Mouse (Mus musculus) inflammation-experienced regulatory T-cells, adult 6 months (primary cell): ENCODE data around the gene Rapsn. TPM values are rescaled to one million over a fixed set of nuclear protein-coding genes. Genes with fewer than 3 reads are reported as not detected.

Source experiments
- ATAC-seq: one replicate; pipeline ENCODE4 v1.8.0; 2017
- polyA plus RNA-seq, 3 experiments: library from polyadenylated mRNA; unstranded; fragments of 100-300 nt; shearing (Covaris generic); gene quantifications; one replicate each; pipeline ENCODE4 v1.2.1; 2017

The Rapsn gene
- polyA plus RNA-seq, 3 experiments from 2014 or later: 2.0 to 4.7 (median 4.6) TPM

GRCm38 (mm10) chr2:91080784-91081513 lies 45.5 kb downstream of the Rapsn start:
- peak; percentile 76 for ATAC-seq

GRCm38 (mm10) chr2:91081775-91082695 lies 46.6 kb downstream of the Rapsn start, which contains the start of gene Spi1:
Spi1 (plus strand) TSS chr2:91082390.
- ATAC-seq: no peak

DNA sequence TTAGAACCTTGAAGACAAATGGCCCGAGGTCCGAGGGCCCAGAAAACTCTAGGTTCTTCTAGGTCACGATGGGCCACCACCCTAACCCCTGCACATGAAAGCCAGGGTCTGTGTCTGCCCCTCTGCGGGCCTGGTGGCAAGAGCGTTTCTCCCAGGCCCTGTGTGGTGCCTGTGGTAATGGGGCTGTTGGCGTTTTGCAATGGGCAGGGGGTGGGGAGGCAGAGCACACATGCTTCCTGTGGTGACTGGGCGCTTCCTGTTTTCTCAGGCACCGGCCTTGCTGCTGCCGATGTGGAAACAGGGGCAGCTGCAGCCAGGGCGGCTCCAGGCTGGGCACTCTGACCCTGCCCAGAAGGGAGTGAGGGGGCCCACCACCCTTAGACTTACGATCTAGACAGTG lies 47.4 kb downstream of the Rapsn start:
- peak; percentile 78 for ATAC-seq

DNA sequence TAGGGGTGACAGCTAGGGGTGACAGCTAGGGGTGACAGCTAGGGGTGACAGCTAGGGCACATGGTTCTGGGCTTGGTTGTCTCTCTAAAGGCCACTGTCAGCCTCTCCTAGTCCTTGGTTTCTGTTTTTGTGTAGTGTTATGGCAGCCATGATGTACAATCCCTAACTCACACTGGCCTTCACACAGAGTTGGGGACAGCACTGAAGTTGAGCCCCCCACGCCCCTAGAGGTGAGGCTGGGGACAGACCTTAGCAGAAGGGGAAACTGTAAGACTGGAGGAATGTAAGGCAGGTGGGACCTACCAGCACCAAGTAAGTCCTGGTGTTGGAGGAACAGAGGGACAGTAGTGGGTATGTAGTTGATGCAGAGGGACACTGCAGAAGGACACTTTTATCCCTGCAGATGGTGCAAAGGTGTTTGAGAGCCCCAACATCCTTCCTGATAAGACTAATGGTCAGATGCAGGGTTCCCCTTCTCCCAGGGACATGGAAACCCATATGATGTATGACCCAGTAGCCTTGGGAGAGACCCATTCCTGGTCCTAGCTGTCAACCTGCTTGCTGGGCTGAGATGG lies 48.0 kb downstream of the Rapsn start:
- ATAC-seq: no peak

DNA sequence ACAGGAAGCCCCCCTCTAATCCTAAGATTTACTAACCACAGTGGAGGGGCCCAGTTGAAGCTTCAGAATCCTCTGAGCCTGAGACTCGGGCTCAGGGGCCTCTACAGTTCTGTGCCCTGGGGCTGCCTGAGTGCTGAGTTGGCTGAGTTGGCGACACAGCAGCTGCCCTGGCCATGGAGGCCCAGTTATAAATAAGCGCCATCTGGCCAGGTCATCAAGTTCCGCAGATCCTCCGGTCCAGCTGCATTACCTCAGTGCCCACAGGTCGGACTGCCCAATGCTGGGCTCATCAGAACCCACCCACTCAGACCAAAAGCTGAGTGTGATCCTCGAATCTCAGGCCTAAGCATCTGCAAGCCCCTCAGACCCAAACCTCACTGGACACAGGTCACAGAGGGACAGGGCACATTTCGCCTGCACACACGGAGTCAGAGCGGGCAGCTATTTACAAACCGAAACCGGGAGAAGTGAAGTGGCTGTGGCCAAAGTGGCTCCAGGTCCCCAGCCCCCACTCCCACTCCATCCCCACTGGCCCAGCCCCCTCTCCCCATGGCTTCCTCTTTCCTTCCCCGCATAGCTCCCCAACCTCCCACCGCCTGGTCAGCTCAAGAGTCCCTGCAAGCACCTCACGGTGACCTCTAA lies 48.9 kb downstream of the Rapsn start:
- no peak for ATAC-seq

DNA sequence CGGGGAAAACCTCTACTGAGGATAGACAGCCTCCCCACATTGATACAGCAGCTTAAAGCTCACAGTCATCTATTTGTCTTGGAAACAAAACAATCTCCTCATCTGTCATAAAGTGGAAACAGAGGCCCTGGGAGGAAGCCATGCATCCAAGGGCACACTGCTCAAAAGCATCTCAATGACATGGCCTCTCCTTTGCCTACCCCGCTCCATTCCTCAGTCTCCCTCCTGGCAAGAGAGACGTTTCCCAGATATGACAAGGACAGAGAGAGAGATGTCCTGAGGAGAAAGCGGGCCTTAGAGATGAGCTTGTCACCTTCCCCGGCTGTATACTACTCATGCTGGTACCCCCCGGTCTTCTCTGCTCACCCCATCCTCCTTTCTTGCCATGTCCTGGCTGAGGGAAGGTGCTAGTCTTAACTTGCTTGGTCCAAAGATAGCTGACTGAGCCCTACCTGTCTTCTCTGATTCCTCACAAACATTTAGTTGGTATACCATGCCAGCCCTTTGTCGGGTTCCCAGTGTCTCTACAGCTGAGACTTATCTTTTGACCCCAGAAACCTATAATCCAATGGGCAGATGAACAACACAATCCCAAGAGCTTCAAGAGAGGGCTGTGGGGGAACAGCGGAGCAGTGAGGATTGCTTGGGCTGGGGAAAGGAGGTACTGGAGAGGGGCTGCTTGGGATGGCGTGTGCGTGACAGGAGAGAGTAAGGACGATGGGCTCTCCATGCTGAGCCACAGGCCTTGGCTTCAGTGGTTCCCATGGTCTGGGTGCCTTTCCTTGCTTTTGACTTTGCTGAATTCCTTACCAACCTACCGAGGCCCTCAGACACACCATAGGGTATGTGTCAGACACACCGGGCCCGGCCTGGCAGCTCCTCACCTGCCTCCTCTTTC lies 50.3 kb downstream of the Rapsn start:
- no peak for ATAC-seq

- ATAC-seq: no peak
Measured at GRCm38 (mm10) chr2:91086392-91087237, 51.2 kb downstream of the Rapsn start.

DNA sequence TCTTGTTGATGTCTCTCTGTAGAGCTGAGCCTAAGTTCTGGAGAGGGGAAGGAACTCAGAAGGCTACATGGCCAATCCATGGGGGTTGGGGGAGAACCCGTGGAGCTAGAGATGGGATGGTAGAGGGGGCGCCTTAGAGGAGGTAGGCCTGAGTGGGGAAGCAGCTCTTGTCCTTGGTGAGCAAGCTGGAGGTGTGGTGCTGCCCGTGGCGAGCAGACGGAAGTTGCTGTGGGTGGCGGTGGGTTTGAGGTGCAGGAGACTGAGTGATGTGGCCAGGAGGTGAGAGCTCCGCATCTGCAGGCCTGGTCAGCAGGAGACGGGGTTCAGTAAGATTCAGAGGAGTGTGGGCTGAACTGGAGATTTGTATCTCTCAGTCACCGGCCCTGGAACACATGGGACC lies 52.0 kb downstream of the Rapsn start:
- no peak for ATAC-seq

GRCm38 (mm10) chr2:91088987-91089386 lies 53.6 kb downstream of the Rapsn start:
- ATAC-seq: no peak

- no peak for ATAC-seq
Measured at GRCm38 (mm10) chr2:91090208-91090607, 54.8 kb downstream of the Rapsn start.

GRCm38 (mm10) chr2:91090827-91091226 lies 55.4 kb downstream of the Rapsn start:
- ATAC-seq: no peak

Other genes with a start within 250 kb of the Rapsn start
- gene Mtch2, start 188.5 kb upstream of the Rapsn start, polyA plus RNA-seq: 100 to 1,000 TPM; 115 to 143 (median 119) TPM
- 1 to 10 TPM in 2 of 3 experiments, under 1 TPM in 1; 0.65 to 1.7 (median 1.2) TPM for gene C1qtnf4, start 149.8 kb upstream of the Rapsn start, polyA plus RNA-seq
- gene Kbtbd4, start 130.9 kb upstream of the Rapsn start, polyA plus RNA-seq: 10 to 100 TPM; 44.8 to 51.0 (median 45.0) TPM
- 100 to 1,000 TPM; 108 to 135 (median 118) TPM for gene Ndufs3, start 130.8 kb upstream of the Rapsn start, polyA plus RNA-seq
- gene Celf1, start 95.2 kb upstream of the Rapsn start, polyA plus RNA-seq: 10 to 100 TPM; 48.4 to 57.0 (median 49.4) TPM
- gene Psmc3, start 18.4 kb downstream of the Rapsn start, polyA plus RNA-seq: 100 to 1,000 TPM; 197 to 219 (median 204) TPM
- gene Slc39a13, start 34.8 kb downstream of the Rapsn start, polyA plus RNA-seq: 10 to 100 TPM; 18.5 to 28.5 (median 23.3) TPM
- gene Spi1, start 46.8 kb downstream of the Rapsn start, polyA plus RNA-seq: under 1 TPM in 1 of 3 experiments, not detected in 2; 0.68 TPM
- not detected for gene Mybpc3, start 82.5 kb downstream of the Rapsn start, polyA plus RNA-seq
- 10 to 100 TPM; 58.0 to 78.6 (median 69.2) TPM for gene Madd, start 148.2 kb downstream of the Rapsn start, polyA plus RNA-seq
- gene Nr1h3, start 167.2 kb downstream of the Rapsn start, polyA plus RNA-seq: 1 to 10 TPM in 2 of 3 experiments, under 1 TPM in 1; 0.33 to 2.8 (median 1.4) TPM
- 10 to 100 TPM; 13.3 to 18.2 (median 15.0) TPM for gene Acp2, start 167.3 kb downstream of the Rapsn start, polyA plus RNA-seq
- gene Ddb2, start 201.4 kb downstream of the Rapsn start, polyA plus RNA-seq: 10 to 100 TPM; 56.2 to 82.8 (median 75.2) TPM
- under 1 TPM in 1 of 3 experiments, not detected in 2; 0.98 TPM for gene Pacsin3, start 220.3 kb downstream of the Rapsn start, polyA plus RNA-seq
- 10 to 100 TPM; 73.7 to 97.8 (median 96.2) TPM for gene Arfgap2, start 229.4 kb downstream of the Rapsn start, polyA plus RNA-seq